Mouse (Mus musculus): Measurements from ENCODE around the gene Rabep2.
A peak's percentile ranks its signal among the peaks of the same experiment; 100 is the strongest.
"Not testable (repeated sequence)": the region's sequence is repeated elsewhere in the genome, so short reads cannot be mapped to it uniquely, and the experiment has no call there.

The Rabep2 gene

DNA sequence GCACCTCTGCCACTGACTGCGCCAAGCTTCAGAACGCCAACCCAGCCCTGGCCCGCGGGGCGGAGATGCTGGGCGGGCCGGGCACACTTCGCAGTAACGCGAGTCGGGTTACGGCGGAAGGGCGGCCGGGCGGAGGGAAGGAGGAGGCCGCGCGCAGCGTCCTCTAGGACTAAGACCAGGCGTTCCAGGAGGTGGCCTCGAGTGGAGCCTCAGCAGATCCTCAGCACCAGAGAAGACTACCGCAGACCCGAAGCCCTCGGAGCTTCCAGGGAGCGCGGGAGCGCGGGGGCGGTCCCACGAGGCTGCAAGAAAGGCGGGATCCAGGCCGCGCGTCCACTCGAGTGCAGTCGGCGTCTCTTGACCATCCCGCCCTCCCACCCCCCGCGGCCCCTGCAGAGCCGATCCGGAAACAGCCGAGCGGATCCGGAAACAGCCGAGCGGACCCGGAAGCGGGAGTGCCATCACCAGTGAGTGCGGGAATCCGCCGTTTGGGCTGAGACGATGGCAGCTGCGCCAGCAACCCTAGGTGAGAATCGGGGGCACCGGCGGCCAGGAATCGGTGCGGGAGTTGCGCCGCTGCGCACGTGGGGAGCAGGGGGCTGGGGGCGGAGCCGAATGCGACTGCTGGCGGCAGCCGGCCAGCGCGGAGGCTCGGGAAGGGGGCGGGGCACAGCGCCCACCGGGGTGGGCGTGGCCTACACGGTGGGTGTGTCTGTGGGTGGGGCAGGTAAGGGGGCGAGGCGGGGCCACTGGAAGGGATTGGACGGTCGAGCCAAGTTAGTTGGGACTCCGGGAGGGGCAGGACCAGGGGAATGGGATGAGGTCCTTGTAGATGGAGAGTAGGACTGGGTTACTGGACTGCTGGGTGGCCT is at the start of gene Rabep2:
Rabep2 (plus strand) TSS at position 129 of the 872 bp plus-strand sequence.
- DNase-seq: peak; percentile 99

DNA sequence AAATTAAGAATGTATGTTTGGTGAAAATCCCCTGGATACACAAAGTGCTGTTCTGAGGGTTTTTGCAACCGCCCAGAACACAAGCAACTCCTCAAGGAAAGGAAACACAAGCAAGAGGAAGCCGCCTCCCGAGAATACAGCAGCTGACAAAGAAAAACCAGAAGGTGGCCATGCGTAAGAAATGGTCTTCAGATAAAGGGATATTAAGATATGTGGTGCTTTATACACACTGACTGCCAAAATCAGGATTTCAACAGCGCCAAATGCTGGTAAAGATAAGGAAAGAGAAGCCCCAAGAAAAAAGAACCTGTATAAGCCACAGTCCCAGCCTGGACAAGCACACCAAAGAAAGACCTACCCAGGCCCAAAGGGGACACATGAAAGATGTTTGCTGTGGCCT is 45.0 kb upstream of the Rabep2 start:
- no peak for DNase-seq

DNA sequence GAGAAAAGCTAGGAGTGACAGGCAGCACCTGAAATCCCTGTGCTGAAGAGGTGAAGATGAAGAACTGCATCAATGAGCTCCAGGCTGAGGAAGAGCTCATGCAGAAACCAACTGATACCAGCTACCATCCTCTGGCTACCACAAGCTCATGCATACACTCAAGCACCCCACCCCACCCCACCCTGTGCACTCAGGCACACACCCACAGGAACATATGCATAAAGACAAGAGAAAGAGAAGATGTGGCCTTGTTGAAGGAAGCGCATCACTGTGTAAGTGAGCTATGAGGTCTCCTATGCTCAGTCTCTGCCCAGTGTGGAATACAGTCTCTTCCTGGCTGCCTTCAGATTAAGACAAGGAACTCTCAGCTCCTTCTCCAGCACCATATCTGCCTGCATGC is 40.4 kb upstream of the Rabep2 start:
- DNase-seq: no peak

DNA sequence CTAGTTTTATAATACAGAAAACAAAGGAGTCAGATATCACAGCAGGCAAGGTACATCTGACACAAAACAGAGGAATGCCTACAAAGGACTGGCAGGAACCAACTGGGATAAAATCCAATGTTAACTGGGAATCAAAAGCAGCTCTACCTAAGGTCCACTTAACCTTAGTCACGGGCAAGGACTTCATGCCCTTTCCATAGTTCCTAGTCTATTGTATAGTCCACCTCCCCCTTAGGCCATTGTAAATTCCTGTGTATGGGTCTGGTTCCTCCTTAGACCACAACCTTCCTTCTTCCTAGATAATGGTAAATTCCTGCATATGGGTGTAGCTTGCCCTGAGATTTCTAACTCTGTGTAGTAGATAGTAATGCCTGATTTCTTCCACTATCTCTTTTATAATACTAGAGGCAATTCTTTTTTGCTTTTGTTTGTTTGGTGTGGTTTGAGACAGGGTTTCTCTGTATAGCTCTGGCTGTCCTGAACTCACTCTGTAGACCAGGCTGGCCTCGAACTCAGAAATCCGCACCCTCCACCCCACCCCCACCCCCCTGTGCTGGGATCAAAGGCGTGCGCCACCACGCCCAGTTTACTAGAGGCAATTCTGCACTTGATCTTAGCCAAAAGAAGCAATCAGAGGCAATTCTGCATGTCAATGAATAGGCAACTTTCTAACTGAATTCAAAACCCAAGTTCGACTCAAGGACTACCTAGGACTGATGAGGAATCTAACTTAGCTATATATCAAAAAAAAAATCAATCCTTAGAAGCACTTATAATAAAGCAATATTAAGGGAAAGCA is 36.3 kb upstream of the Rabep2 start:
- DNase-seq: not testable (repeated sequence)

DNA sequence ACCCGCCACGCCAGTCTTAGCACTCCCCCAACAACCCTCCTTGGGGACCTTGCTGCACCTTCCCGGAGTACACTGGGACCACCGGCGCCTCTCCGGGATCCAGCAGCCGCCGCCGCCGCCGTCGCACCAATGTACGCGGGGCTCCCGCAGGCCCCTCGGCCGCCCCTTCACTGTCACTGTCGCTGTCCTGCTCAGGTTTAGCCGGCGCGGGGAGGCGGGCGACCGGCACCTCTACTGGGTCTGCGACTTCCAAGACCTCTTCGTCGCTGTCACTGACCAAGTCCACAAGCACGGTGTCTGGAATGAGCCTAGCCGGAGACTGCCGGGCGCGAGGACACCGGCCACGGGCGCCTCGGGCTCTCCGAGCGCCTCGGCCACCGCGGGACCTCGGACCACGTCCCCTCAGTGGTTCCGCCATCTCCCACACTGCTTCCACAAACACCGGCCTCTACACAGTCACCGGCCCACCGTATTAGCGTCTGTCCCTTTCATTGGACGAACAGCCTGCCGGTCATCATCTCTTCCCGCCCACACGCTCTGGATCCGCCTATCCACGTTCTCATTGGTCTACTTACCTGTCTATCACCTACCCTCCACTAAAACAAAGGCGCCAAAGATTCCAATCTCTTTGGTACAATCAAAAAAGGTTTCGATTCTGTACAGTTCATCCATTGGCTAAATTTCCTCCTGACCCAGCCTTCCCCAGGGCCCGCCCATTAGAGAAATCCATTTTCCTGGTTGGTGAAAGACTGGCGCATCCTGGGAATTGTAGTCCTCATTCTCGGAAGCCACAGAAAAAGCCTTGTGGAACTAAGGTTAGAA is 32.0 kb upstream of the Rabep2 start, which contains the start of gene Nfatc2ip:
Nfatc2ip (minus strand) TSS at position 440 of the 822 bp plus-strand sequence.
- DNase-seq: peak; percentile 97

DNA sequence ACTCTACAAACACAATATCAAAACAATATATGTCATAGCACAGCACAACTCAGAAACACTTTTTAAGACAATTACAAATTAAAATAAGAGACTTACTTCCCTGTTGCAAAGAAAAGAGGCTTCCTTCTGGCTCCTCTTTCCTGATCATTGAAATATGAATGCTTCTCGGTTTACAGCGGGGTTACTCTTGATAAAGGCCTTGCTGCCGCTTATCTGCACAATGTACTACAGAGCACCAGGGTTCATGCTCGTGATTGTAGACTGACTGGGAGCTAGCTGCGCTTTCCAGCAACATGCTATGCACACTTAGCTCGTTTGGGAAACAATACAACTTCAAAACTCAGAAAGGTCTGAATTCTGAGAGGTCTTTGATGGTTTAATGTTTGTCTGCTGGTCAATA is 31.3 kb upstream of the Rabep2 start:
- no peak for DNase-seq

DNA sequence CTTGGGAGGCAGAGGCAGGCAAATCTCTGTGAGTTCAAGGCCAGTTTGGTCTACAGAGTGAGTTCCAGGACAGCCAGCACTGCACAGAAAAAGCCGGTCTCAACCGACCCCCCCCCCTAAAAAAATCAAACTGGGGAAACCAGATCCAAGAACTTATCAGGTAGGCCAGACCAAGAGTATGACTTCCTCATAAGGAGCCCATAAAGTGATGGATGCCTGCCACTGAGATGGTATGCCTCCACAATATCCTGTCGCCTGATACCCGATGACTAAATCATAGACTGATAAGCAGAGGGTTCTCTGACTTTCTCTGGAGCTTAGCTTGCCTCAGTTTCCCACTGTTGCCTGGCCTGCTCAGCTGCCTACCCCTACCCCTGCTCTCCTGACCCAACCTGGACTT is 30.7 kb upstream of the Rabep2 start:
- no peak for DNase-seq

DNA sequence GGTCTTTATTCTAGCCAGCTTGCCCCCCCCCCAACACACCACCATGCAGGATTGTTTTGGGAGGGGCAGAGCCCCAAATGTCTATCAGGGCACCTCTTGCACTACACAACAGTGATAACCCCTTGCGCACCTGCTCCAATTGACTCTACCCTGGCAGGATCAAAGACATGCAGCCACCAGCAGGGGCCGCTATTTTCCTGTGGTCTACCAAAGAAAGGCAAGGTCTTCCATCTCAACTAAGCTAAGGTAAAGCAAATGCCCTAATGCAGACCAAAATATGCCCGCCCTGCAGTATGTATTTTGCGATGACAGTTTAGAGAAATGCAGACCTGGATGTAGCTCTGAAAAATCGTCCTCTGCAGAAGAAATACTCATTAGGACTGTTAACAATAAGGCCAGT is 29.0 kb upstream of the Rabep2 start:
- peak; percentile 90 for DNase-seq

DNA sequence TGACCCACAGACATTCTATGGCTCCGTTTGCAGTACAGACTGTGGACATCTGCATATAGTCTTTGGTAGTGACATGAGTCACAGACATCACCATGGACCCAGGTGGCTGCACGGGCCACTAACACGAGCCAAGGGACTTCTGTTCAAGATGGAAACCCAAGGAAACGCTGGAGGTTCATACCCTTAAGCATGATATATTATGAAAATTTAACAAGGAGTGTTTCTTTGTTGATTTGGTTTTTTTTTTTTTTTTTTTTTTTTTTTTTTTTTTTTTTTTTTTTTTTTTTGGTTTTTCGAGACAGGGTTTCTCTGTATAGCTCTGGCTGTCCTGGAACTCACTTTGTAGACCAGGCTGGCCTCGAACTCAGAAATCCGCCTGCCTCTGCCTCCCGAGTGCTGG is 26.0 kb upstream of the Rabep2 start:
- not testable (repeated sequence) for DNase-seq

DNA sequence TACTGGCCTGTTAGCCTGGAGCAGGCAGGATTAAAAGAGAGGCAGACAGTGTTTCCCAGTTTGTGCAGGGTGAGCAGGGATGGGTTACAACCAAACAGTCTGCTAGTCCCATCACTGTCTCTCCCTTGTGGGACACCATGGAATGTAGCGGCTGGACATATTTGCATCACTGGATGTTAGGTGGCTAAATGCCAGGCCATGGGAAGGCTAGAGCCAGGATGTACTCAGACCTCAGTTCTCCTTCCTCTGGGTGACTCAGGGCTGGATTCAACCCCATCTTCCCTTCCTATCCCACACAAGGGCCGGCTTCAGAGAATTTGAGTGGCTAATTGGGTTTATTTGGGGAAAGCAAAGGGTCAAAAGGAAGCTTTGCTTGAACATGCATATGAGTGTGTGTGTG is 19.9 kb upstream of the Rabep2 start:
- no peak for DNase-seq

DNA sequence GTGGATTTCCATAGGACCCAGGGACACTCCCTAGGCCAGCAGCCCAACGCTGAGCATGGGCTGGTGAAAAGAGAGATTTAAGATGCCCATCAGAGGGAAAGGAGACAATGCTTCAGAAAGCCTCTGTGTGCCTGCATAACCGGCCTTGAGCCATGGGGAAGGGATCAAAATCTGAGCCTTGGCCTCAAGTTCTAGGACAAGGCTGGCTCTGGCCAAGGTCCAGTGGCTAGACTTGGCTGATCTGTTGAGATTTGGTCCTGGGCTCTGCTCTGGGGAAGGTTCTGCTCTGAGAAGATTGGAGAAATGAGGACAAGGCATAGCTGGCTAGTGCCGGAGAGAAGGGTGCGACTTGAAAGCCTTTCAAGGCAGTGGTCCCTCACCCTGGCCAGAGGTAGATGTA is 17.5 kb upstream of the Rabep2 start:
- DNase-seq: no peak

DNA sequence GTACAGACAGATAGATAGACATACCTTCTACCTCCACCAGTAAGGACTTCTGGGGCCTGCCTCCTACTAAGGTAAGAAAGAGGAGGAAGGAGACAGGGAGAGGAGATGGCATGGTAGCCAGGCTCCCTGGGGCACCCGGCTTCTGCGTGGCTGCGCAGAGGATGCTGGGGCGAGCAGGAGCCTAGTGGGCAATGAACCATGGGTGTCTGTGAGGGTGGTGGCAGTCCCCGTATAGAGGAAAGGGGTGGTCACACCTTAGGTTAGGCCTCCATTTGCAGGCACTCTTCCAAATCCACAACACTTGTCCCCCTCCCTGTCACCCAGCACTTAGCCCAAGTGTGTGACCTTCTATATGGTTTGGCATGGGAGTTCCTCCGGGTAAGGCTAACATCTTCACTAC is 13.8 kb upstream of the Rabep2 start, which contains the start of gene Cd19:
Cd19 (minus strand) TSS at position 165 of the 400 bp plus-strand sequence.
- no peak for DNase-seq

DNA sequence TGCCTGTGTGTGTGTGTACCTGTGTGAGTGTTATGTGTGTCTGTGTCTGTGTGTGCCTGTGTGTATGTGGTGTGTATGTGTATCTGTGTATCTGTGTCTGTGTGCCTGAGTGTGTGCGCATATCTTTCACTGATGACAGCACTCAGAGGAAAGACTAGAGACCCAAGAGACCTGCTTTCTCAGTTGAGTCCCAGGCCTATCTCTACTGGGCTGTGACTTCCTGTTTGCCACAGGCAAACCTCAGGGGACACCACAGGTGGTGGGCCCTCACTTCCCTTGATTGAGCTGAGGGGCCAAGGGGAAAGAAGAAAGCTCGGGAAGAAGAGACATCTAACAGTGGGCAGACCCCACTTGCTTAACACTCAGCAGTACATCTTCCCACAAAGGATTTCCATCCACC is 11.9 kb upstream of the Rabep2 start:
- DNase-seq: no peak

DNA sequence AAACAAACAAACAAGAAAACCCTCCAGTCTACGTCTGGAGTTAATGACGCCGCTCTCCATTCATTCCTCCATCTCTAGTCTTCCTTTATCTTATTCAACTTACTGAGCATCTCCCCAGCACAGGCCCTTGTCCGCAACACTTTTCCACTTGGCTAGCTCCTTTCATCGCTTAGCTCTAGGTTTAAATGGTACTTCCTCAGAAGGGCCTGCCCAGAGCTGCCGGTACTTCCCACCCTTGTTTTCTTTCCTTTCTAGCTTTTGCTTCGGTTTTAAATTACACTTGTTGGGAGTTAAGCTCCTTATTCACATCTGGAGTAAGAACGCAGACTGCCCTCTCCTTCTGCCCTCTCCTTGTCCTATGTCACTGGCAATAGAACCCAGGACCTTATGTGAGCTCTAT is 11.5 kb upstream of the Rabep2 start:
- no peak for DNase-seq

DNA sequence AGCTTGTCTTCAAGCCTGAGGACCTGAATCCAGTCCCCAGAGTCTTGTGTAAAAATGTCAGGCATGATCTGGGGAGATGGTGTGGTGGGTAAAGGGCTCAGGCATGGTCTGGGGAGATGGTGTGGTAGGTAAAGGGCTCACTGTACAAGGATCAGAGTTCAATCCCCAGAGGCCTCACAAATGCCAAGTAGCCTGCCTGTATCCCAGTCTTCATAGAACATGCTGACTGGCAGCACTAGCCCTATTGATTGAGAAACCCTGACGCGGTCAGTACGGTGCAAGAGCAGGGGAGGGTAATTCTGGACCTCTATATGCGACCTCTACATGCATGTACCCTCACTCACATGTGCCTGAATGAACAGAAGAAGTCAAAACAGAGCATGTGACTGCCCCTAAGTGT is 11.0 kb upstream of the Rabep2 start:
- DNase-seq: no peak

DNA sequence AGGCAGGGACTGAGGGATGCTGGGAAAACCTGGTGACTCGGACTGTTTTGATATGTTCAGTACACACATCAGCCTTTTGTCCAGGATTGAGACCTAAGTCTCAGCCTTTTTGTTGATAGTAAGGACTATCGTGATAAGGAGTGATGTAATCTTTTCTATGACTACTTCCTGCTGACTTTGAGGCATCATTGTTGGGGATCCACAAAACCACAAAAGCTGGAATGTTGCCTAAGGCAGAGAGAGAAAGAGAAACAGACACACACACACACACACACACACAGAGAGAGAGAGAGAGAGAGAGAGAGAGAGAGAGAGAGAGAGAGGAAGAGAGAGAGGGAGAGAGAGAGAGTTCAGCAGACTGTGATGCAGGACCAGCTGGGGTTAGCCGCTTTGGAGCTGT is 10.1 kb upstream of the Rabep2 start:
- DNase-seq: no peak

DNA sequence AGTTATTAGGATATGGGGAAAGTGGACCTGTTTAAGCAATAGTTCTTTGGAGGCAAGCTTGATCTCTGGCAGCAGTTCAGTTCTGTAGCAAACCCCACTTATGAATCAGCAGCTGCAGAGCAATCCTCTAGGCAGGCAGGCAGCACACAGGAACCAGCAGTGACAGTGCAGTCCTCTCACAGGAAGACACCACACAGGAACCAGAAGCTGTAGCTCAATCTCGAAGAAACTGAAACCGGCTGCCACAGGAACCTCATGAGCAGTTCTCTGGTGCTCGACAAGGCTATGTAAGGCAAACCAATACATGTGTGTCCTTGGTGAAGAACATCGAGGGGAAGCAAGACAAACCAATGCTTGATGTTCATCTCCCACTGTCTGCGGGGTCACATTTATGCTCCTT is 6.8 kb upstream of the Rabep2 start:
- DNase-seq: no peak

DNA sequence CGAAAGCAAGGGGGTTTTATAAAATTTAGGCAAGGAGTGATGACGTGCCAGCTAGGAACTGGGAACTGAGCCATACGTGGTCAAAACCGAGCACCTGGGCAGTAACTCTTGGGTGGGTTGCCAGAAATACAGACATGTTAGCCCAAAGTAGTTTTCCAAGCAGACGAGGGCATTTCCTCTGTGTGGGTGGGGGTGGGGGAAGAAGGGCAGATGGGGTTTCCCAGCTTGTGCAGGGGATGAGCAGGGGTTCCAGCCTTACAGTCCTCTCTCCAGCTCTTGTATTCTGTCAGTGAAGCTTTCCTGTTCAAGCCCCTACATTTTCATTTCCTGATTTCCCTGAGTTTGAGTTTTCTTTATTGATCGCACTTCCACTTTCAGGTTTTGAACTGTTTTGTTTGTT is 4.4 kb upstream of the Rabep2 start:
- DNase-seq: no peak

DNA sequence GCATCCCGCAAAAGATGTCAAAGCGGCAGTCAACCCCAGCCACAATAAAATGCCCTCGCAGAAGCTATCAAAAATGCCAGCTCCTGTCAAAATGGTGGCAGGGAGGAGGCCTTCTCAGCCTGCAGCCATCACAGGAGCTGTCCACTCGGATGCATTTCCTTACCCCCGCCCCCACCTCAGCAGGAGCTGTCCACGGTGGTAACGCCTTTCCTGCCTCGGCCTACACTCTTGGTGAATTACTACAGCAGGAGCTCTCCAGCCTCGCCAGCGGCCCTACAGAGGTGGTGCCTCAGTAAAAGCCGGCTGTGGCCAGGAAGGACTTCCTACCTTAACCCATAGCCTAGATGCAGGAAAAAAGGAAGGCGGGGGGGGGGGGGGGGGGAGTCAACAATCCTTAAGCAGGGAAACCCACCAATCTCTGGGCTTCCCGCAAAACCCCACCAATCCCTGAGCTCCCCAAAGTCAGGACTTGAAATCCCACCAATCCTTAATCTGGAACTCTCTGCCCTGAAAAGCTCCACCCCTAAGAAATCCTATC is 1.2 kb upstream of the Rabep2 start:
- DNase-seq: no peak

DNA sequence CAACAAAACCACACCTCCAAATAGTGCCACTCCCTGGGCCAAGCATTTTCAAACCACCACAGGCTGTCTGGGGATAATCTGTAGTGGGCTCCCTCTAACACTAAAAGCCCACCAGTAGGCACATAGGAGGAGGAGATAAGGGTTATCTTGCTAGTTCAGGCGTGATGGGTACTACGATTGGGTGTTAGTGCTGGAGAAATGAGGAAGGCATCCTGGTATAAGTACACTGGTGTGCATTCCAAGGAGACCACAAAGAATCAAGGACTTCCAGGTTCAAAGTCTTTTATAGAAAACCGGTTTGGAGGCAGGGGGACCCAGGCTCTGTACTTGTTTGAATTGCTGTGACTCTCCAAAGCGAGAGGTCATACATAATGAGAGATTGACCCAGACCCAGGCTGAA is 405 bp upstream of the Rabep2 start:
- no peak for DNase-seq

DNA sequence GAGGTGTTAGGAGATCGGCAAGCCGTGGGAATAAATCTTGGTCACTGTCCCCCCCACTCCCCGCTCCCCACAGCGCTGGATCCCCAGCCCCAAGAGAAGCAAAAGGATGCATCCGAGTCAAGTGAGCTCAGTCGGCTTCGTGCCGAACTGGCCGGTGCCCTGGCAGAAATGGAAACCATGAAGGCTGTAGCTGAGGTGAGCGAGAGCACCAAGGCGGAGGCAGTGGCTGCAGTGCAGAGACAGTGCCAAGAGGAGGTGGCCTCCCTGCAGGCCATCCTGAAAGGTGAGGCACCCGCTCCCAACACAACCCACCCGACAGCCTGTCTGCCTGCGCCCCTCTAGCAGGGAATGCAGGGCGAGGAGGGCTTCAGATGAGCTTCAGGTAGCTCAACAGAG is 942 bp downstream of the Rabep2 start:
- DNase-seq: no peak

DNA sequence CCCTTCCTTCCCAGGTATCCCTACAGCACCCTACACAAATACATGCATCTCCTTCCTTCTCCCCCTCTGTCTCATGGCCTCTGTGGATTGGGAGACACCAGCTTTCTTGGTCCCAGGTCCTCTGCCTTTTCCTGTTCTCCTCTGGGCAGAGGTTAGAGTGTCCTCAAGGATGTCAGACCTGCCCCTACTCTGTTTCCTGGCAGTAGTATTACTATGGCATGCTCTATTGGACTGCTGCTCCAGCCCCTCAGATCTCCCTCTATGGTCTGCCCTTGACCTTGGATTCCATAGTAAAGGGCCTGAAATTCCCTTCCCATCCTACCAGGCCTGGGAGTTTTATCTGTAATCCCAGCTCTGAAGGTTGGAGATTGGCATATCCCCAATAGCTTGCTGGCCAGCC is 1.6 kb downstream of the Rabep2 start:
- DNase-seq: no peak

DNA sequence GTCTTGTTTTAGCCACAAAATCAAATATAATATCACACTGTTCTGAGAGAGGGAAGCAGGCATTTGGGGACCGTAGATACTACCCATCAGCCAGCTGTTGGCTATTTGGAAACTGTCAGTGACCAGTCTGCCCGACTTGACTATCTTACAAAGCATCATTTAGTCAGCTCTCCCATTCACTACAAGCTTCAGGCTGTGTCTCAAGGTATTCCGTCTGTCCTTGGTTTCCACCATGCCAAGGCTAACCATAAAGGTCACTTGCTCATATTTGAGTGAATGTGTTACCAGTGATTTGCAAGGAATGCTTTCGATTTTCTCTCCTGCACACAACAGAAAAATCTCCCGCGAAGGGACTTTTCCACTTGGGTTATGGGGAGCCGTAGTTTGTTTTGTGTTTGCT is 6.2 kb downstream of the Rabep2 start:
- DNase-seq: no peak
